Mouse (Mus musculus) forebrain, embryonic 14.5 days (tissue): Measurements from ENCODE around the gene Rab21. TPM values are rescaled to one million over a fixed set of nuclear protein-coding genes. Genes with fewer than 3 reads are reported as not detected.

Source experiments
- ATAC-seq: fragments of 200-750 bp; cut with Nextera tagmentation; 2 replicates; pipeline ENCODE4 v1.8.0; 2017; ENCODE audit warnings: mild to moderate bottlenecking, moderate library complexity
- DNase-seq: peaks from one replicate; pipeline ENCODE4 v3.0.0-alpha.2; 2015; ENCODE audit warnings: low spot score
- H3K27ac ChIP-seq: fragments of 300-500 bp; sonication (generic); 2 replicates; pipeline ENCODE4 v1.5.1; 2014; ENCODE audit warnings: low read depth, mild to moderate bottlenecking, control low read depth, low read length, moderate library complexity
- H3K27me3 ChIP-seq: fragments of 300-500 bp; sonication (generic); replicated peaks from 2 replicates; pipeline ENCODE4 v1.6.1; 2014; ENCODE audit warnings: low read length, control low read depth, mixed read lengths; ENCODE audit not compliant: control insufficient read depth, insufficient read depth
- H3K36me3 ChIP-seq: fragments of 300-500 bp; sonication (generic); 2 replicates; pipeline ENCODE4 v1.6.1; 2014; ENCODE audit warnings: low read length, control low read depth; ENCODE audit not compliant: control insufficient read depth, insufficient read depth
- H3K4me1 ChIP-seq: fragments of 300-500 bp; sonication (generic); 2 replicates; pipeline ENCODE4 v1.6.1; 2014; ENCODE audit warnings: antibody characterized with exemption, low read length, control low read depth; ENCODE audit not compliant: control insufficient read depth, insufficient read depth
- H3K4me2 ChIP-seq: fragments of 300-500 bp; sonication (generic); 2 replicates; pipeline ENCODE4 v1.6.1; 2014; ENCODE audit warnings: mild to moderate bottlenecking, control low read depth, low read length
- H3K4me3 ChIP-seq: fragments of 300-500 bp; sonication (generic); 2 replicates; pipeline ENCODE4 v1.5.1; 2014; ENCODE audit warnings: low read depth, low read length, control low read depth
- H3K9ac ChIP-seq: fragments of 300-500 bp; sonication (generic); 2 replicates; pipeline ENCODE4 v1.6.1; 2014; ENCODE audit warnings: mild to moderate bottlenecking, low read length, control low read depth, moderate library complexity
- H3K9me3 ChIP-seq: fragments of 300-500 bp; sonication (generic); replicated peaks from 2 replicates; pipeline ENCODE4 v1.6.1; 2016; ENCODE audit warnings: low read length, control low read depth, mixed read lengths; ENCODE audit not compliant: control insufficient read depth
- WGBS: fragments of 180-500 bp; shearing (Covaris S2); extraction: QIAGEN DNeasy Blood & Tissue Kit; methylation state at CpG from one replicate; pipeline ENCODE4 v1.1.7; 2014; 5-methylcytosine and 5-hydroxymethylcytosine counted together
- polyA plus RNA-seq: library from polyadenylated mRNA; unstranded; fragments of >200 nt; fragmentation: Nextera tagmentation; extraction: Ambion mirVana; gene quantifications from 2 replicates; pipeline ENCODE4 v1.2.1, GENCODE M21; 2014

Rab21 gene
- polyA plus RNA-seq, 1 experiment from 2014 or later = 10.6 TPM

- peak overlapping the region; percentile 84 for H3K4me3 ChIP-seq
- no peaks in the 10 kb centered on the region for H3K27me3 ChIP-seq
- H3K36me3 ChIP-seq = no peaks in the 10 kb centered on the region
- H3K4me2 ChIP-seq = peak overlapping the region; percentile 87
- H3K9me3 ChIP-seq = no peaks in the 10 kb centered on the region
- ATAC-seq (peak; percentile 80), DNase-seq (peak; percentile 37)
- peak overlapping the region; percentile 87 for H3K9ac ChIP-seq
- H3K27ac ChIP-seq = peak overlapping the region; percentile 92
- 2% methylated on average over 47 of the region's 73 CpGs for WGBS
- H3K4me1 ChIP-seq = peaks cover 19% of the 10 kb centered on the region
These were observed 577 bp downstream of the Rab21 start for GRCm38 (mm10) chr10:115314582-115315452.

- ATAC-seq (no peak), DNase-seq (no peak)
- no peak overlapping the region for H3K27ac ChIP-seq
- 24% methylated on average over 6 of the region's 6 CpGs for WGBS
- no peaks in the 10 kb centered on the region for H3K27me3 ChIP-seq
- H3K4me3 ChIP-seq = peak overlapping the region; percentile 84
- H3K4me2 ChIP-seq = peak overlapping the region; percentile 87
- peaks cover 19% of the 10 kb centered on the region for H3K4me1 ChIP-seq
- H3K36me3 ChIP-seq = no peaks in the 10 kb centered on the region
- H3K9me3 ChIP-seq = no peaks in the 10 kb centered on the region
- H3K9ac ChIP-seq = peak overlapping the region; percentile 87
These were observed 1.2 kb downstream of the Rab21 start for GRCm38 (mm10) chr10:115314287-115314581.

GRCm38 (mm10) chr10:115313641-115314286, 1.6 kb downstream of the Rab21 start:
- H3K27ac ChIP-seq = no peak overlapping the region
- H3K9ac ChIP-seq = peak overlapping the region; percentile 87
- H3K9me3 ChIP-seq = no peaks in the 10 kb centered on the region
- peak overlapping the region; percentile 87 for H3K4me2 ChIP-seq
- H3K36me3 ChIP-seq = no peaks in the 10 kb centered on the region
- no peaks in the 10 kb centered on the region for H3K27me3 ChIP-seq
- WGBS = 58% methylated on average over 14 of the region's 14 CpGs
- ATAC-seq (no peak), DNase-seq (peak; percentile 14)
- H3K4me1 ChIP-seq = peaks cover 19% of the 10 kb centered on the region
- peak overlapping the region; percentile 84 for H3K4me3 ChIP-seq

- 69% methylated on average over 3 of the region's 3 CpGs for WGBS
- Histone ChIP-seq H3K4me2 (0 out of 2 replicates have a peak overlapping the region, but pooled peaks have one; percentile 1), H3K27me3 (no peaks in the 10 kb centered on the region), H3K4me1 (peaks cover 19% of the 10 kb centered on the region), H3K36me3 (no peaks in the 10 kb centered on the region), H3K4me3 (no peak overlapping the region), H3K27ac (no peak overlapping the region), H3K9me3 (no peaks in the 10 kb centered on the region), H3K9ac (no peak overlapping the region)
- ATAC-seq = no peak
- DNase-seq = no peak
These were observed 2.7 kb downstream of the Rab21 start for GRCm38 (mm10) chr10:115312732-115313131.

- 87% methylated on average over 5 of the region's 5 CpGs for WGBS
- H3K9me3 ChIP-seq = no peaks in the 10 kb centered on the region
- no peak for ATAC-seq
These were observed 3.2 kb downstream of the Rab21 start for GRCm38 (mm10) chr10:115312194-115312593.

GRCm38 (mm10) chr10:115311263-115311965, 4.0 kb downstream of the Rab21 start:
- no peak overlapping the region for H3K4me2 ChIP-seq
- H3K36me3 ChIP-seq = no peaks in the 10 kb centered on the region
- 88% methylated on average over 14 of the region's 14 CpGs for WGBS
- H3K4me3 ChIP-seq = no peak overlapping the region
- ATAC-seq (no peak), DNase-seq (no peak)
- H3K27ac ChIP-seq = no peak overlapping the region
- H3K9me3 ChIP-seq = no peaks in the 10 kb centered on the region
- peaks cover 19% of the 10 kb centered on the region for H3K4me1 ChIP-seq
- H3K9ac ChIP-seq = no peak overlapping the region
- no peaks in the 10 kb centered on the region for H3K27me3 ChIP-seq

More at GRCm38 (mm10) chr10:115312194-115312593, 3.2 kb downstream of the Rab21 start:
- H3K27ac ChIP-seq = no peak overlapping the region
- DNase-seq = no peak
- H3K36me3 ChIP-seq = no peaks in the 10 kb centered on the region
- no peaks in the 10 kb centered on the region for H3K27me3 ChIP-seq
- no peak overlapping the region for H3K4me3 ChIP-seq
- H3K4me2 ChIP-seq = no peak overlapping the region
- H3K4me1 ChIP-seq = peaks cover 19% of the 10 kb centered on the region
- no peak overlapping the region for H3K9ac ChIP-seq

- DNase-seq (no peak), ATAC-seq (no peak)
- 94% methylated on average over 4 of the region's 4 CpGs for WGBS
- H3K27me3 ChIP-seq = no peaks in the 10 kb centered on the region
- H3K4me1 ChIP-seq = peaks cover 17% of the 10 kb centered on the region
- H3K9ac ChIP-seq = no peak overlapping the region
- H3K9me3 ChIP-seq = no peaks in the 10 kb centered on the region
- H3K27ac ChIP-seq = no peak overlapping the region
- no peak overlapping the region for H3K4me3 ChIP-seq
- H3K4me2 ChIP-seq = no peak overlapping the region
- H3K36me3 ChIP-seq = no peaks in the 10 kb centered on the region
These were observed 6.2 kb downstream of the Rab21 start for GRCm38 (mm10) chr10:115309191-115309590.

GRCm38 (mm10) chr10:115307331-115307875, 8.0 kb downstream of the Rab21 start:
- H3K4me1 ChIP-seq = peaks cover 3% of the 10 kb centered on the region; the same call in 1 of the 2 replicates
- DNase-seq (no peak), ATAC-seq (no peak)
- no peaks in the 10 kb centered on the region for H3K36me3 ChIP-seq
- no peak overlapping the region for H3K27ac ChIP-seq
- no peaks in the 10 kb centered on the region for H3K27me3 ChIP-seq
- no peak overlapping the region for H3K4me3 ChIP-seq
- no peaks in the 10 kb centered on the region for H3K9me3 ChIP-seq
- no peak overlapping the region for H3K9ac ChIP-seq
- 94% methylated on average over 7 of the region's 7 CpGs for whole genome bisulfite sequencing
- no peak overlapping the region for H3K4me2 ChIP-seq
